Mouse (Mus musculus) gastrocnemius, postnatal 36 days (tissue): ENCODE results near the gene Isca1. TPM values are rescaled to one million over a fixed set of nuclear protein-coding genes. Genes with fewer than 3 reads are reported as not detected.
A peak's percentile ranks its signal among the peaks of the same experiment; 100 is the strongest.
"Not testable (repeated sequence)": the region's sequence is repeated elsewhere in the genome, so short reads cannot be mapped to it uniquely, and the experiment has no call there.

Source experiments
- DNase-seq, 2 experiments: peaks; one replicate each; pipeline ENCODE4 v3.0.0; 2022
- intact Hi-C: fragments of 180-260 bp; cut with DNase I; formaldehyde crosslinking; loops from one replicate; pipeline ENCODE4 v1.15.1; 2025
- total RNA-seq, 2 experiments: library from RNA; stranded (reverse); gene quantifications; 2 replicates each; pipeline ENCODE4 v1.2.3; 2021

The Isca1 gene
- total RNA-seq, 2 experiments from 2014 or later: 179 to 181 TPM

DNA sequence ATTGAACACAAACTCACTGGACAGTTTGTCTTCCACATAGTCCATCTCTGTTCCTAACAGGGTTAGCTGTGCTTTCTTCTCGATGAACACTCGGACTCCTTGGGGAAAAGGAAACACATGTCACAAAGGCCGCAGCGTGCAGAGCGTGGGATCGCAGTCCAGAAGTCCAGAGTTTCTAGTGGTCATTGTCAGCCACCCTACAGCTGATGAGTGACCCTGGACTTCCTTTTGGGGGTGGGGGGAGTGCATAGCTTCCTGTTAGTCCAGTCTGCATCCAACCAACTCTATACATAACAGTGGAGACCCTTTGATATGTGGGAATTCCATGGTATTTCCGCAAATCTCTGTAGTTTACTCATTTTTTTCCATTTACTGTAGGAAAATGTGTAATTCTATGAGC, 12.7 kb downstream of the Isca1 start:
- no peak for DNase-seq
- intact Hi-C loops: no loop called here

GRCm38 (mm10) chr13:59750310-59750709, 19.3 kb downstream of the Isca1 start:
- DNase-seq: no peak
- intact Hi-C loops: no loop called here

- intact Hi-C loops: no loop called here
- no peak for DNase-seq
Measured at GRCm38 (mm10) chr13:59746711-59747110, 22.9 kb downstream of the Isca1 start, which contains the start of gene 1700014D04Rik. Gene 1700014D04Rik (minus strand): TSS chr13:59746752.

- no peak for DNase-seq
- intact Hi-C loops: no loop called here
Measured at GRCm38 (mm10) chr13:59746164-59746563, 23.4 kb downstream of the Isca1 start.

DNA sequence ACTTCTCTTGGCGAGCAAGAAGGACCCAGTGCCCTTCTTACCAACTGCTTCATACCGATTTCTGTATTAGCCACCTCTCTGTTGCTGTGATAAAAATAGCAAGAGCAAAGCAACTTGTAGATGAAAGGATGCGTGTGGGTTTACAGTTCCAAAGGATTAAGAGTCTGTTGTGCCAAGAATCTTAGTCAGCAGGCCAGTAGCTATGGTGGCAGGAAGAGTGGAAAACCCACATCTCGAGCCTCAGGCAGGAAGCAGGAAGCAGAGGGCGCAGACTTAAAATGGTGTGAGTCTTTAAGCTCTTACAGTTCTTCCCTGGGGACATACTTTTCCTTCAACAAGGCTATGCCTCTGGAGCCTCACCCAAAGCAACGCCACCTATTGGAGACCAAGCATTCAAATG, 24.1 kb downstream of the Isca1 start:
- intact Hi-C loops: no loop called here
- DNase-seq: no peak

DNA sequence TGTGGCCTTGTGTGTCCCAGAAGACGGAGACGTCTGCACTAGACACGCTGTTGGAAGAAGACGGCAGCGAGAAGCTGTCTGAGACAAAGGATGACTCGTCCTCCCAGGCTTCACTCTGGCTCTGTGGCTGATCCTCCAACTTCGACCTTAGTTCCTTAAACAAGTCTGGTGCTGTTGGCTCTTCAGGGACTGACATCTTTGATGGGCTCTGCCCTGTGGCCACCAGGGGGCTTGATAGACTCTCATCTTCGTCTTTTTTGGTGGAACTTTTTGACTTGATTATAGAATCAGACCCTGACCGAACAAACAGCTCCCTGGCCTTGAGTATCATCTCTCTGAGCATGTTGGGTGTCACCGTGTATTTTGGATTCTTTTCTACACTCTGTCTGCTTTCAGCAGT, 27.9 kb downstream of the Isca1 start:
- intact Hi-C loops: no loop called here
- no peak for DNase-seq

GRCm38 (mm10) chr13:59741096-59741495, 28.5 kb downstream of the Isca1 start:
- intact Hi-C loops: no loop called here
- peak in 1 of 2 experiments; percentile 38 for DNase-seq

- intact Hi-C loops: no loop called here
- DNase-seq: no peak
Measured at GRCm38 (mm10) chr13:59739397-59739796, 30.2 kb downstream of the Isca1 start.

DNA sequence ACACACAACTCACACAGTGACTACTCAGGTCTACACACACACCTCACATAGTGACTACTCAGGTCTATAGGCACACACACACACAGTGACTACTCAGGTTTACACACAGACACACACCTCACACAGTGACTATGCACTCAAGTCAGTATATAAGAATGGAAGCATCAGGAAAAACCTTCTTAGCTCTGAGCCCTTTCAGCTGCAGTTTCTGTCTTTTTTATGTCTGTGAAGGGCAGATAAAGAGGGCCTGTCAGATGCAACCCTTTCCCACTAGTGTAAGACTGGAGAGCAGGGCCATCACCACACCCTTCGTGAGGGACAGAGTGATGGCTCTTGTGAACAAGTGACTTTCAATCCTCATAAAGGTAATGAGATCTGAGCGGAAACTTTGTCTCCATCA, 31.2 kb downstream of the Isca1 start:
- intact Hi-C loops: no loop called here
- no peak for DNase-seq

- intact Hi-C loops: no loop called here
- no peak for DNase-seq
Measured at GRCm38 (mm10) chr13:59735190-59735589, 34.4 kb downstream of the Isca1 start.

- DNase-seq, intact Hi-C loops: not testable (repeated sequence)
Measured at GRCm38 (mm10) chr13:59734347-59734746, 35.3 kb downstream of the Isca1 start.

GRCm38 (mm10) chr13:59733936-59734335, 35.7 kb downstream of the Isca1 start:
- intact Hi-C loops: no loop called here

DNA sequence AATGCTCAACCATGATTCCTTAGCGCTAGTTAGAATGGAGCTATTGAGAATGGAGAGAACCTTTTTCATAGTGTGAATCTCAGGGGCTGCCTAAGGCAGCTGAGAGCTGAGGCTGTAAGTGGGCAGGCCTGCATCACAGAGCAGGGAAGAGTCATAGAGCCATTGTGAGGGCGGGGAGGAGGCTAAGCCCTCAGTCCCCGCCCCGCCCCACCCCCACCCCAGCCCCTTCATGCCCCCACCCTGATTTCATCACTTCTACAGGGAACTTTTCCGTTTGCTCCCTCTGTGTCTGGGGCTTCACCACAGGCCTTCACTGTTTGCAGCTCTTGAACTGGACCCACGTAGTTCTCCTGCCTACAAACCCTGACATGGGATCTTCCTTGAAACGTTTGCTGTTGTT, 38.0 kb downstream of the Isca1 start, which contains the start of gene Spata31d1d:
Spata31d1d (minus strand) TSS at position 101 of the 400 bp plus-strand sequence.
- intact Hi-C loops: no loop called here
- no peak for DNase-seq

More at GRCm38 (mm10) chr13:59733936-59734335, 35.7 kb downstream of the Isca1 start:
- no peak for DNase-seq

DNA sequence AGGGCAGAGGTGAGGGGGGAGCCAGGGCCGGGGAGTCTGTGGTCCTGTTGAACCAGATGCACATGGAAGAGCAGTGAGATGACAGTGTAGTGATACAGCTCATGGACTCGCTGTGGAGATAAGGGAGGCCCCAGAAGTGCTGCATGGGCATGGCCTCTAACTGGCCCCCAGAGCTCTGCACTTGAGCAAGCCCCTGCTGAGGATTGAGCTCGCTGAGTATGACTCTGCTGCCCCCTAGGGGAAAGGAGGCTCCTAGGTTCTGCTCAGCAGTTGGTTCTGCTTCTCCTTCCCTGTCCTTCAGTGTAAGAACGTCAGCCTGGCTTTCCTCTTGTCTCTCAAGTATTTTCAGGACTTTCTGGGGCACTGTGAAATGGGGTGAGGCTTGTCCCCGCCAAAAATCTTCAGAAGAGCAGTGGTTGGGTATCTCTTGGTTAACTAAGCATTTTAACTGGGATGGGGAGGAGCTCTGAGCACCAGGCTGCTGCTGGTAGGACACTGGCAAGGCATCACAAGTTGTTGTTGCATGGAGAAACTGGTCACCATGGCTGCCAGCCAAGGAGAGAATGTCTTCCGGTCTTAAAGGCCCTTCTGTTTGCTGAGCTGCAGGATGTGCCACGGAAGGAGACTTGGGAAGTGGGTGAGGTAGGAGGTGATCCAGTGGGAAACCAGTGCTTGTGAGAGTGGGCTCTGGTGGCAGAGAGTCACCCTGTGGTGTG, 41.1 kb downstream of the Isca1 start:
- intact Hi-C loops: loop anchor here (5.0 kb wide), 2 partner anchors 196 to 211 kb away; no protein-coding TSS in a partner anchor
- peak; percentile 59 to 61 for DNase-seq

DNA sequence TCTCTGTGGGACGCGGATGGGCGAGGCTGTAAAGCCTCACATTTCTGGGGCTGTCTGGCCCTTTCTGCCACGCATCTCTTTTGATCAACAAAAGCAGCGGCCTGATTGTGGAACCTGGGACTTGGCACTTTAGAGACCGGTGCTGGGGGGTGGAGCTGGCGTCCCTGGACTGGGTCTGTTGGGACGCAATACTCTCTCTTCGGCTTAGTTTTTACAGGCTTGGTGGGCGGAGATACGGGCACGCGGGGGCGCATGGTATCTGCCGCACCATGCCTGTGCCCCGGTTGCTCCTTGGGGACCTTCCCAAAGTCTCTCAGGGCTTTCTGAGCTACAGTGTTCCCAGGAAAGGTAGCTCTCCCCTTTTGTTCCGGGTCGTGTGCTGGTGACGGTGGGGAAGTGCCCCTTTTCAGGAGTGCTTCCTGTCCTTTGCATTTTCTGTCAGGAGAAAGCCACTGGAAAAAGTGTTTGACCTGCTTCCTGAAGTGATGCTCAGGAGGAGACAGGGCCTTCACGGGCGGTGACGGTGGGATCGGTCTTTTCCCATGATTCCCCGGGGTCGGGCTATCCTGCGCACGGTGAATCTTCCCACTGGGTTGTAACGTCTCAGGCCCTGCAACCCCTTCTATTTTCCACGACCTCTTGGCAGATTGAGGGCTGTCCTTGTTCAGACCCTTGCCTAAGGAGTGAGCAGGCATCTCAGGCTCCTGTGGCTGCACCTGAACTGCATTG, 43.3 kb downstream of the Isca1 start:
- DNase-seq: no peak

GRCm38 (mm10) chr13:59722089-59722488, 47.5 kb downstream of the Isca1 start:
- DNase-seq, intact Hi-C loops: not testable (repeated sequence)

More for the DNA sequence above, 43.3 kb downstream of the Isca1 start:
- intact Hi-C loops: loop anchor here (5.0 kb wide), 2 partner anchors 194 to 209 kb away; no protein-coding TSS in a partner anchor

DNA sequence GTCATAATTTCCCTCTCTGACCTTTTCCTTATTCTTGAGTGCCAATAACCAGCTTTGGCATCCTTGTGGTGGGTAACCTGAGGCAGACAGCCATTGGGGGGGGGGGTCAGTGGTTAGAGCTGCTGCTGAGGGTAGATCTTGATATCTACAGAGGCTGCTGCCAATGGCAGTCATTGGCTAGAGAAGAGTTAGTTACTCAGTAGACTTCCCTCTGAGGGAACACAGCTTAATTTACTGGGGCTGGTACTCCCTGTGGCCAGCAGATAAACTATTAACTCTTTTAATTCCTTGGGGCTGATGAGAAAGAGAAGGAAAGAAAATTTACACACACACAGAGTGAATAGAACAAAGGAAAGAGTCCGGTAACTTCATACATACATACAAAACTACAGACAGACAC, 50.1 kb downstream of the Isca1 start:
- intact Hi-C loops: no loop called here
- no peak for DNase-seq

DNA sequence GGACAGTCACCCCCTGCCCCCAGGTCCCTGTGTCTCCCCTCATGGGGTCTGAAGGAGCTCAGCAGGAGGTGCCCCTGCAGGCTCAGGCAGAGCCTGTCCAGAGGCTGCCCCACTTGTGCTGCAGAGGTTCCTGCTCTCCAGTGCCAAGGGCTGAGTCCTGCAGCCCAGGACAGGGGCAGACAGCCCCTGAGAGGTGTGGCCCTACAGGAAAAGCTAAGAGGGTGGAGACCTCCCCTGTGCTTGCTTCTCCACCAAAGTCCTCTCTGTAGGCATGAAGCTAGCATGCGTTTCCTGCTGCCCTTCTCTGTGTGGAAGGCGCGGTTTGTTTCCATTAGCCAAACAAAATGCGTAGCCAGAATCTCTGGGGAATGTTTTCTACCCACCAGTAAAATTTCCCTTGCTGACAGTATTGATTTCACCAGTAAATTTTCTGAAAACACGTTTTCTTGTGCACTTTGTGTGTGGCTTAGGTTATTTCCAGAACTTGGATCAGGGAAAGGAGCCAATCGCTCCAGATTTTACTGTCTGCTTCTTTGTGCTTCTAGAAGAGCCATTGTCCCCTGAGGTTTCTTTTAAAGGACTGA, 50.7 kb downstream of the Isca1 start:
- intact Hi-C loops: not testable (repeated sequence)

DNA sequence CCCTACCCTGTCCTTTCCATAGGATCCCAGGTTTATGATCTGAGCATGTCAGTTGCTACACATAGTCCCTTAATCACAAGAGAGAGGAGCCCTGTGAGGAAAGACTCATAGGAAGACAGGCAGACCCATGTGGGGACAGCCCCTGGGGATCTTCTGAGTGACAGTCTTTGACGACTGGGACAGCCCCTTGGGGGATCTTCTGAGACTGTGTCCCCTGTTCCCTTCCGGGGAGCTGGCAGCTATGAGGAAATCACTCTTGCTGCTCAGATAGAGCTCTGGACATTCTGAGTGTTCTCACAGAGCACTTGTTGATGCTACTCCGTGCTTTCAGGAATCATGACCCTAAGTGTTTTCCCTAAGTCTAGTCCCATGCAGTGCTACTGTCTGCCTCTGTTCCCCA, 55.9 kb downstream of the Isca1 start:
- intact Hi-C loops: no loop called here
- DNase-seq: no peak

More for the DNA sequence above, 50.7 kb downstream of the Isca1 start:
- DNase-seq: not testable (repeated sequence)

DNA sequence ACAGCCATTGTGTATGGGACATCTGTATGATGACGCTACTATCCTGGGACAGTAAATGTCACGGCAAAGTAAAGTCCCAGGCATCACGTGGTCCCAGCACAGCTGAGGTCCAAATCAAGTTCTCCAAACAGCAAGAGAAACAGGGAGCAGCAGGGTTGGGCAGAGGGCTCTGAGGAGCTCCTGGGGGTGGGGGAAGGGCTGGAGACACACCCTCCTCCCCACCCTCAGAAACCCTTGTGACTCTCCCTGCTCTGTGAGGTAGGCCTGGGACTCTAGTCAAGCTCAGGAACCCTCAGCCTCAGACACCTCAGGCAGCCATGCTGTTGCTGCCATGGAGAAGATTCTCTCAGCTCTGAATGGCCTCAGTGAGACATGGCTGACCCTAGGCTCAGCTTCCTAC, 57.6 kb downstream of the Isca1 start, which contains the start of gene Spata31d1b:
Spata31d1b (plus strand) TSS at position 301 of the 400 bp plus-strand sequence.
- intact Hi-C loops, DNase-seq: not testable (repeated sequence)

DNA sequence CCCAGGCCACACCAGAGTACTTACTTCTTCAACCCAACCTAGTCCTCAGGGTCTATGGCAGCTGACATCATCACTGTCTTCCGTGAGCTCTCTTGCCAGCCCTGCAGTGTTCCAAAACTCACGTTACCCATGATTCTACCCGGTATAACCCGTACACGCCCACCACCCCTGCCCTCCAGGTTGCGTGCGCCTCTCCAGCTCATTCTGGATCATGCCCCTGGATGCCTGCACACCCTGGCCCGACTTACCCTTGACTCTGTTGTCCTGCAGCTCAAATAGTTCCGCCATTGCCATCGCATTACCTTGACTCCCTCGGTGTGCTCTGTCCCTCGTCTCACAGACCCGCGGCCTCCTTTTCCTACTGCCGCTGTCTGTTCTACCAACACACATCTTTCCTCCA, 59.4 kb downstream of the Isca1 start, which contains the start of gene Spata31d1a:
Spata31d1a (minus strand) TSS at position 101 of the 400 bp plus-strand sequence.
- no peak for DNase-seq
- intact Hi-C loops: no loop called here
